Mouse (Mus musculus): ENCODE results near the gene Glyatl3.

Gene Glyatl3

GRCm38 (mm10) chr17:40868952-40869747 lies 45.0 kb downstream of the Glyatl3 start:
- DNase-seq (ENCODE audit: low read depth, low spot score) = no peak

GRCm38 (mm10) chr17:40855065-40855464 lies 59.1 kb downstream of the Glyatl3 start:
- no peak for DNase-seq (ENCODE audit: low read depth, low spot score)

Data from skeletal muscle tissue, adult 2 months (tissue).